Mouse (Mus musculus) urinary bladder, postnatal 14 days (tissue): Measurements from ENCODE around the gene Barx1.

ENCODE experiments used
- DNase-seq: peaks from one replicate; pipeline ENCODE4 v3.0.0; 2021; ENCODE audit warnings: low spot score

Gene Barx1

GRCm38 (mm10) chr13:48662431-48663143, at the start of gene Barx1:
Gene Barx1, plus strand, starts transcription at chr13:48662998.
- no peak for DNase-seq

GRCm38 (mm10) chr13:48614525-48614924, 48.3 kb upstream of the Barx1 start:
- no peak for DNase-seq

- DNase-seq = no peak
These were observed 45.0 kb upstream of the Barx1 start for GRCm38 (mm10) chr13:48617774-48618173.

GRCm38 (mm10) chr13:48618890-48619289, 43.9 kb upstream of the Barx1 start:
- DNase-seq = no peak

GRCm38 (mm10) chr13:48624968-48625398, 37.8 kb upstream of the Barx1 start:
- DNase-seq = no peak

GRCm38 (mm10) chr13:48625433-48626184, 37.2 kb upstream of the Barx1 start, which contains the start of gene Ptpdc1:
Gene Ptpdc1, minus strand, starts transcription at chr13:48625664.
- DNase-seq = peak; percentile 97

GRCm38 (mm10) chr13:48631691-48632090, 31.1 kb upstream of the Barx1 start:
- no peak for DNase-seq

- no peak for DNase-seq
These were observed 25.1 kb upstream of the Barx1 start for GRCm38 (mm10) chr13:48637706-48638105.

- DNase-seq = peak; percentile 49
These were observed 23.2 kb upstream of the Barx1 start for GRCm38 (mm10) chr13:48639570-48639969.

GRCm38 (mm10) chr13:48643072-48643471, 19.7 kb upstream of the Barx1 start:
- DNase-seq = no peak

- DNase-seq = no peak
These were observed 18.8 kb upstream of the Barx1 start for GRCm38 (mm10) chr13:48643991-48644390.

- DNase-seq = no peak
These were observed 16.1 kb upstream of the Barx1 start for GRCm38 (mm10) chr13:48646696-48647095.

- no peak for DNase-seq
These were observed 12.2 kb upstream of the Barx1 start for GRCm38 (mm10) chr13:48650615-48651014.

GRCm38 (mm10) chr13:48651132-48652065, 11.4 kb upstream of the Barx1 start:
- DNase-seq = no peak

- peak; percentile 74 for DNase-seq
These were observed 8.7 kb upstream of the Barx1 start for GRCm38 (mm10) chr13:48653788-48654770.

GRCm38 (mm10) chr13:48655637-48656036, 7.2 kb upstream of the Barx1 start:
- DNase-seq = peak; percentile 64

GRCm38 (mm10) chr13:48657791-48658190, 5.0 kb upstream of the Barx1 start:
- DNase-seq = no peak

- no peak for DNase-seq
These were observed 4.1 kb upstream of the Barx1 start for GRCm38 (mm10) chr13:48658588-48659253.

GRCm38 (mm10) chr13:48659254-48660220, 3.3 kb upstream of the Barx1 start:
- no peak for DNase-seq
